Mouse (Mus musculus) adrenal gland, postnatal 25 days (tissue): ENCODE data around the gene Nav2. TPM values are rescaled to one million over a fixed set of nuclear protein-coding genes. Genes with fewer than 3 reads are reported as not detected.

ENCODE experiments used
- DNase-seq: peaks from one replicate; pipeline ENCODE4 v3.0.0; 2021; ENCODE audit warnings: mixed read lengths
- total RNA-seq: library from RNA; stranded (reverse); gene quantifications from 2 replicates; pipeline ENCODE4 v1.2.3, GENCODE M21; 2021

Gene Nav2
- total RNA-seq, 1 experiment from 2014 or later, result 11.6 TPM

- no peak for DNase-seq
These were observed 343.9 kb downstream of the Nav2 start for GRCm38 (mm10) chr7:49252444-49252843.

GRCm38 (mm10) chr7:49252902-49253301, 344.4 kb downstream of the Nav2 start:
- no peak for DNase-seq

- no peak for DNase-seq
These were observed 346.5 kb downstream of the Nav2 start for GRCm38 (mm10) chr7:49255053-49255452.

GRCm38 (mm10) chr7:49257234-49257906, 348.9 kb downstream of the Nav2 start:
- no peak for DNase-seq

- DNase-seq, result no peak
These were observed 349.6 kb downstream of the Nav2 start for GRCm38 (mm10) chr7:49258088-49258487.

- DNase-seq, result no peak
These were observed 353.5 kb downstream of the Nav2 start for GRCm38 (mm10) chr7:49261941-49262511.

- DNase-seq, result no peak
These were observed 357.9 kb downstream of the Nav2 start for GRCm38 (mm10) chr7:49266422-49266821.

GRCm38 (mm10) chr7:49267621-49268325, 359.3 kb downstream of the Nav2 start:
- DNase-seq, result no peak

GRCm38 (mm10) chr7:49268401-49268921, 359.9 kb downstream of the Nav2 start:
- no peak for DNase-seq

GRCm38 (mm10) chr7:49270855-49271254, 362.3 kb downstream of the Nav2 start:
- DNase-seq, result no peak

GRCm38 (mm10) chr7:49272445-49273439, 364.2 kb downstream of the Nav2 start:
- peak; percentile 71 for DNase-seq

- DNase-seq, result no peak
These were observed 365.6 kb downstream of the Nav2 start for GRCm38 (mm10) chr7:49273907-49274656.

- DNase-seq, result no peak
These were observed 366.2 kb downstream of the Nav2 start for GRCm38 (mm10) chr7:49274676-49275075.

GRCm38 (mm10) chr7:49276163-49276562, 367.6 kb downstream of the Nav2 start:
- DNase-seq, result no peak

GRCm38 (mm10) chr7:49277685-49278084, 369.2 kb downstream of the Nav2 start:
- no peak for DNase-seq

- no peak for DNase-seq
These were observed 370.0 kb downstream of the Nav2 start for GRCm38 (mm10) chr7:49278531-49278930.

GRCm38 (mm10) chr7:49280427-49280826, 371.9 kb downstream of the Nav2 start:
- DNase-seq, result no peak

GRCm38 (mm10) chr7:49282446-49282845, 373.9 kb downstream of the Nav2 start:
- DNase-seq, result no peak

GRCm38 (mm10) chr7:49283507-49284361, 375.2 kb downstream of the Nav2 start:
- DNase-seq, result no peak

GRCm38 (mm10) chr7:49288186-49288585, 379.7 kb downstream of the Nav2 start:
- DNase-seq, result no peak
